Comparison of ENCODE assay signal across 10 mouse cellular contexts in the genomic region with DNA sequence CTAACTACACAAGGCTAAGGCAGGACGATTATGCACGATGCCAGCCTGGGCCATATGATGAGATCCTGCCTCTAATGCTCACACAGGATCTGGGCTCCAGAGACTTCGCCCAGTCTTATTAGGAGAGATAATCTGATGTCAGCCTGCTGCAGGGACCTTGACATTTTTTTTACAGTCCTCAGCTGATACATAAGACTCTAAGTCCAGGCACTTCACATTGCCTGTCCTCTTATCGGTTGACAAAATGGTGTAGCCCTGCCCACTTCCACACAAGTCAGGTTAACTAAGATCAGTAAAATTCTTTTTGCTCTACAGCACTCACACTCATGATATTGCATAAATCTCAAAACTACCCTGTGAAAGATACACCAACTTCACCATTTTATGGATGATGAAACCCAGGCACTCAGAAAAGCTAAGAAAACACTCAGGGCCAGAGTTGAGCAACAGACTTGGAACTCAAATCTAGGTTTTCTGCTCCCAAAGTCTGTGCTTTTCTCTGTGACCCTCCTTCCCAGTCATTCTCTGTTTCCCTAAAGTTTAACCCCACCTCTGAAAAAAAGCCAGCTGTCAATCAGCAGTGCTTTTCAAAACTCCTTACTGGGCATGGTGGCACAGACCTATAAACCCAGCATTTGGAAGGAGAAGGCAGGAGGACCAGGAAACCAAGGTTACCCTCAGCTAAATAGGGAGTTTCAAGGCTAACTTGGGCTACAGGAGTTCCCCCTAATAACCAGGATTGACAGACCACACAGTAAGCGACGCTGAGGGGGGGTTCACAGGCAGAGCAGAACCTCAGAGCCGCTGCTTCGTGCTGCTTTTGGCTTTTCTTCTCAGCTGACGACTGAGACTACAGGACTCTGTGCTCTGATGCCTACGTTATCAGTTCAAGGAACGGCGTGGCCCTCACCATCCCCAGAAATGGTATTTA. TPM values are rescaled to one million over a fixed set of nuclear protein-coding genes. Genes with fewer than 3 reads are reported as not detected.
A peak's percentile ranks its signal among the peaks of the same experiment; 100 is the strongest.
DNase-seq lines count a peak whose midpoint lies in the region; ATAC-seq and TF ChIP-seq lines count a peak whose summit lies in the region.
"Had no signal": no experiment of that assay in that cellular context is flagged by ENCODE, and none has a peak within 500 bp of the region (broad histone marks: within the 10 kb centered on the region; RNA-seq: fewer than 3 reads in every experiment).

No protein-coding gene starts in this region.

- no peaks in the 10 kb centered on the region for H3K9me3 ChIP-seq in liver, postnatal 0 days (ENCODE audit: low read length)
- H3K9me3 ChIP-seq: forebrain, embryonic 13.5 days had no signal

- 42% methylated on average over 12 of the region's 12 CpGs for WGBS in liver, postnatal 0 days (ENCODE audit: insufficient replicate concordance)
- WGBS in small intestine, adult 2 months, result 67% methylated on average over 12 of the region's 12 CpGs

- peaks cover 23% of the 10 kb centered on the region for H3K4me1 ChIP-seq in liver, postnatal 0 days (ENCODE audit: insufficient read depth)
- no peaks in the 10 kb centered on the region for H3K4me1 ChIP-seq in small intestine, adult 2 months (ENCODE audit: control insufficient read depth, insufficient read depth, insufficient read length, low read length)
- H3K4me1 ChIP-seq: forebrain, embryonic 13.5 days had no signal

- TF ChIP-seq CTCF in layer of hippocampus, adult 2 months (conservative IDR thresholded peaks at IDR 0.05), result no peak
- no peak for TF ChIP-seq CTCF in liver, postnatal 0 days (IDR thresholded peaks at IDR 0.05; ENCODE audit: low read depth)
- no peak for TF ChIP-seq CTCF in small intestine, adult 2 months (IDR thresholded peaks at IDR 0.05; ENCODE audit: extremely low read depth, insufficient read length, insufficient replicate concordance, low read depth, low read length)

- H3K4me2 ChIP-seq in liver, postnatal 0 days (ENCODE audit: low read depth, low read length), result peak overlapping the region; percentile 51
- H3K4me2 ChIP-seq: forebrain, embryonic 13.5 days; lung, embryonic 14.5 days had no signal

- H3K4me3 ChIP-seq in layer of hippocampus, adult 2 months, result peak overlapping the region; percentile 9; the same call in 1 of the 2 replicates
- H3K4me3 ChIP-seq in liver, postnatal 0 days (ENCODE audit: low read depth, low read length), result peak overlapping the region; percentile 48
- peak overlapping the region; percentile 44 for H3K4me3 ChIP-seq in small intestine, adult 2 months (ENCODE audit: low read depth, low read length)
- H3K4me3 ChIP-seq: forebrain, embryonic 13.5 days had no signal

- peak overlapping the region; percentile 16 for H3K9ac ChIP-seq in liver, postnatal 0 days (replicated peaks)
- H3K9ac ChIP-seq: forebrain, embryonic 13.5 days; lung, embryonic 14.5 days had no signal

- no peaks in the 10 kb centered on the region for H3K27me3 ChIP-seq in liver, postnatal 0 days (ENCODE audit: insufficient read depth, low read length)
- no peaks in the 10 kb centered on the region for H3K27me3 ChIP-seq in small intestine, adult 2 months (ENCODE audit: control insufficient read depth, insufficient read depth, low read length)
- H3K27me3 ChIP-seq: forebrain, embryonic 13.5 days had no signal

- TF ChIP-seq EP300 in liver, postnatal 0 days (IDR thresholded peaks at IDR 0.05; ENCODE audit: low read depth), result no peak

- no peak for ATAC-seq in liver, postnatal 0 days
- ATAC-seq: forebrain, embryonic 13.5 days had no signal

- TF ChIP-seq POLR2A in small intestine, adult 2 months (IDR thresholded peaks at IDR 0.05; ENCODE audit: low read depth, low read length), result no peak

- DNase-seq in adrenal gland, adult (ENCODE audit: inconsistent age in 2 of 2, low spot score in 1 of 2), result peak; percentile 64 to 89
- DNase-seq in adrenal gland, postnatal 25 days, result no peak
- DNase-seq in layer of hippocampus, adult 2 months (ENCODE audit: low spot score in 2 of 2), result no peak
- DNase-seq in layer of hippocampus, postnatal 10 days (ENCODE audit: low spot score in 2 of 2), result no peak
- no peak for DNase-seq in liver, postnatal 0 days
- no peak for DNase-seq in embryo, embryonic 11 days
- no peak for DNase-seq in B cell, adult 2 months
- DNase-seq: lung, embryonic 14.5 days had no signal

- H3K27ac ChIP-seq in layer of hippocampus, adult 2 months, result no peak overlapping the region
- H3K27ac ChIP-seq in liver, postnatal 0 days (ENCODE audit: low read depth), result peak overlapping the region; percentile 82
- peak overlapping the region; percentile 46 for H3K27ac ChIP-seq in small intestine, adult 2 months (ENCODE audit: insufficient read depth, low read depth, low read length)
- H3K27ac ChIP-seq: forebrain, embryonic 13.5 days had no signal

- peaks cover 38% of the 10 kb centered on the region for H3K36me3 ChIP-seq in liver, postnatal 0 days (replicated peaks; ENCODE audit: insufficient read depth, low read length)
- peaks cover 47% of the 10 kb centered on the region for H3K36me3 ChIP-seq in small intestine, adult 2 months (ENCODE audit: control insufficient read depth, insufficient read depth, low read length)

RNA-seq across cellular contexts. Expression of a gene that starts 1.1 kb away (rescaled TPM):
- total RNA-seq in adrenal gland, postnatal 25 days (2021), result 11.1 and 13.7 TPM in 2 replicates
- total RNA-seq in layer of hippocampus, adult 2 months (2021), result 10 to 100 TPM; 14.9 to 17.2 TPM
- 10 to 100 TPM; 15.2 to 16.7 TPM for total RNA-seq in layer of hippocampus, postnatal 10 days (2021)
- polyA plus RNA-seq in liver, postnatal 0 days (2015; fragmentation: Nextera tagmentation; extraction: Ambion mirVana), result 171 and 176 TPM in 2 replicates
- polyA plus RNA-seq in small intestine, adult 2 months (2012; rRNA removed), result 36.9 and 46.7 TPM in 2 replicates

RNA-seq across cellular contexts. Expression of a gene that starts 8.2 kb away (rescaled TPM):
- 2.1 and 105 TPM in 2 replicates for total RNA-seq in adrenal gland, postnatal 25 days (2021)
- 1 to 10 TPM; 1.2 to 1.9 TPM for total RNA-seq in layer of hippocampus, adult 2 months (2021)
- 1 to 10 TPM; 2.1 to 4.6 TPM for total RNA-seq in layer of hippocampus, postnatal 10 days (2021)
- polyA plus RNA-seq in liver, postnatal 0 days (2015; fragmentation: Nextera tagmentation; extraction: Ambion mirVana), result 20,306 and 20,852 TPM in 2 replicates
- 0.94 TPM in 1 of 2 replicates, not detected in the other for polyA plus RNA-seq in small intestine, adult 2 months (2012; rRNA removed)

RNA-seq across cellular contexts. Expression of a gene that starts 10.8 kb away (rescaled TPM):
- 32.9 and 43.7 TPM in 2 replicates for total RNA-seq in adrenal gland, postnatal 25 days (2021)
- total RNA-seq in layer of hippocampus, adult 2 months (2021), result 10 to 100 TPM; 70.8 to 76.7 TPM
- total RNA-seq in layer of hippocampus, postnatal 10 days (2021), result 10 to 100 TPM; 65.5 to 66.3 TPM
- polyA plus RNA-seq in liver, postnatal 0 days (2015; fragmentation: Nextera tagmentation; extraction: Ambion mirVana), result 5.7 and 6.6 TPM in 2 replicates
- polyA plus RNA-seq in small intestine, adult 2 months (2012; rRNA removed), result 17.0 and 21.2 TPM in 2 replicates

RNA-seq across cellular contexts. Expression of a gene that starts 17.2 kb away (rescaled TPM):
- 0.62 and 0.67 TPM in 2 replicates for total RNA-seq in adrenal gland, postnatal 25 days (2021)
- total RNA-seq in layer of hippocampus, adult 2 months (2021), result 10 to 100 TPM in 1 of 2 experiments, 1 to 10 TPM in 1; 9.6 to 10.9 TPM
- total RNA-seq in layer of hippocampus, postnatal 10 days (2021), result 1 to 10 TPM; 5.6 to 7.1 TPM
- polyA plus RNA-seq in liver, postnatal 0 days (2015; fragmentation: Nextera tagmentation; extraction: Ambion mirVana), result 0.41 and 0.51 TPM in 2 replicates
- polyA plus RNA-seq in small intestine, adult 2 months (2012; rRNA removed), result 1.5 and 2.6 TPM in 2 replicates

RNA-seq across cellular contexts. Expression of a gene that starts 18.1 kb away (rescaled TPM):
- total RNA-seq in adrenal gland, postnatal 25 days (2021), result 565 and 662 TPM in 2 replicates
- 100 to 1,000 TPM; 254 to 273 TPM for total RNA-seq in layer of hippocampus, adult 2 months (2021)
- total RNA-seq in layer of hippocampus, postnatal 10 days (2021), result 100 to 1,000 TPM; 235 to 249 TPM
- 158 and 170 TPM in 2 replicates for polyA plus RNA-seq in liver, postnatal 0 days (2015; fragmentation: Nextera tagmentation; extraction: Ambion mirVana)
- 79.8 and 116 TPM in 2 replicates for polyA plus RNA-seq in small intestine, adult 2 months (2012; rRNA removed)

Comparison
In these comparisons a context has a peak if more than half of its experiments do, and no peak if none do; other contexts are left out.
1. DNase-seq: peak in adrenal gland, adult (2 of 2); none in adrenal gland, postnatal 25 days (single experiment), layer of hippocampus, adult 2 months (0 of 2), layer of hippocampus, postnatal 10 days (0 of 2), liver, postnatal 0 days (single experiment), embryo, embryonic 11 days (single experiment) and B cell, adult 2 months (0 of 2).
2. Peak in every context shown above with its lines, with median percentiles within 50 percentile points of each other: H3K4me3 ChIP-seq.